Mouse (Mus musculus) liver, adult 2 months (tissue): Measurements from ENCODE around the gene Enox1.

Experiments
- CTCF ChIP-seq: fragments of 200-500 bp; IDR thresholded peaks from 2 replicates; pipeline ENCODE4 v1.5.1; 2011; ENCODE audit warnings: low read depth, low read length, control low read depth
- POLR2A ChIP-seq: fragments of 200-500 bp; IDR thresholded peaks from 2 replicates; pipeline ENCODE4 v1.6.1; 2011; ENCODE audit warnings: low read length, control low read depth; ENCODE audit not compliant: insufficient read depth; ENCODE audit errors: extremely low read depth

DNA sequence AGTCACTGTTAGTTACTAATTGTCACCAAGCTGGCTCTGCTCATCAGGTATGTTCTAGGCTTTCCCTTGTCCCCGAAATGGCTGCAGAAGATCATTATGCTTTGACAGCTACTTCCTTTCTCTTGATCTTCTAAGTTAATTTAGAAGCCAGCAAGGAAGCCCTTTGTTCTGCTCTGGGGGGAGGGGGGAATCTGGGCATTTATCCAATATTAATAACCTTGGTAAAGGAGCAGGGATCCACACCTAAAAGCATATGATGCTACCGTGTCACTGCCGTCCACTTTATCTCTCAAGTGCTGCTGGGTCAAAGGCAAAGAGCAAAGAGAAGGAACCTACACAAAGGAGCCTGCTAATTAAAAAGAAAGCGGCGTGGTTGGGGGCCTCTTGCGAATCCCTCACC, 19.6 kb upstream of the Enox1 start:
- TF ChIP-seq CTCF (no peak), POLR2A (no peak)
